Mouse (Mus musculus): ENCODE measurements around the gene Chrna1. TPM values are rescaled to one million over a fixed set of nuclear protein-coding genes. Genes with fewer than 3 reads are reported as not detected.
"Not testable (repeated sequence)": the region's sequence is repeated elsewhere in the genome, so short reads cannot be mapped to it uniquely, and the experiment has no call there.

Gene Chrna1
- polyA plus RNA-seq, 1 experiment from 2014 or later, result 5.4 TPM

- Histone ChIP-seq H3K27ac (no peak overlapping the region), H3K9ac (no peak overlapping the region), H3K4me2 (replicated peaks) (no peak overlapping the region), H3K4me3 (no peak overlapping the region), H3K36me3 (no peaks in the 10 kb centered on the region), H3K4me1 (no peaks in the 10 kb centered on the region), H3K27me3 (peaks cover 7% of the 10 kb centered on the region; the same call in 1 of the 2 replicates), H3K9me3 (no peaks in the 10 kb centered on the region)
- WGBS, result 44% methylated on average over 6 of the region's 6 CpGs
- no peak for ATAC-seq (ENCODE audit: insufficient number of reproducible peaks, insufficient read depth, low FRiP score, low TSS enrichment)
Measured at GRCm38 (mm10) chr2:73571901-73572300, 8.2 kb downstream of the Chrna1 start.

- Histone ChIP-seq H3K4me3 (no peak overlapping the region), H3K9ac (no peak overlapping the region), H3K36me3 (no peaks in the 10 kb centered on the region), H3K27ac (no peak overlapping the region), H3K4me2 (replicated peaks) (no peak overlapping the region), H3K9me3 (no peaks in the 10 kb centered on the region), H3K4me1 (no peaks in the 10 kb centered on the region), H3K27me3 (peaks cover 7% of the 10 kb centered on the region; the same call in 1 of the 2 replicates)
- 93% methylated on average over 9 of the region's 9 CpGs for WGBS
- no peak for ATAC-seq (ENCODE audit: insufficient number of reproducible peaks, insufficient read depth, low FRiP score, low TSS enrichment)
Measured at GRCm38 (mm10) chr2:73571304-73571703, 8.8 kb downstream of the Chrna1 start.

GRCm38 (mm10) chr2:73566989-73567605 is 13.0 kb downstream of the Chrna1 start:
- Histone ChIP-seq H3K9me3 (no peaks in the 10 kb centered on the region), H3K4me1 (peaks cover 8% of the 10 kb centered on the region; the same call in 1 of the 2 replicates), H3K9ac (no peak overlapping the region), H3K27me3 (peaks cover 7% of the 10 kb centered on the region; the same call in 1 of the 2 replicates), H3K4me2 (replicated peaks) (peak overlapping the region; percentile 33), H3K27ac (no peak overlapping the region), H3K4me3 (0 out of 2 replicates have a peak overlapping the region, but pooled peaks have one; percentile 0), H3K36me3 (no peaks in the 10 kb centered on the region)
- no peak for ATAC-seq (ENCODE audit: insufficient number of reproducible peaks, insufficient read depth, low FRiP score, low TSS enrichment)
- WGBS, result 20% methylated on average over 8 of the region's 8 CpGs

GRCm38 (mm10) chr2:73566162-73566561 is 14.0 kb downstream of the Chrna1 start:
- H3K9me3 ChIP-seq, result no peaks in the 10 kb centered on the region
- no peak overlapping the region for H3K9ac ChIP-seq
- WGBS, result 18% methylated on average over 7 of the region's 7 CpGs
- no peak for ATAC-seq (ENCODE audit: insufficient number of reproducible peaks, insufficient read depth, low FRiP score, low TSS enrichment)
- no peaks in the 10 kb centered on the region for H3K36me3 ChIP-seq
- H3K27ac ChIP-seq, result no peak overlapping the region
- peaks cover 7% of the 10 kb centered on the region; the same call in 1 of the 2 replicates for H3K27me3 ChIP-seq
- H3K4me2 ChIP-seq (replicated peaks), result no peak overlapping the region
- peaks cover 16% of the 10 kb centered on the region for H3K4me1 ChIP-seq
- H3K4me3 ChIP-seq, result no peak overlapping the region

GRCm38 (mm10) chr2:73563690-73564089 is 16.4 kb downstream of the Chrna1 start:
- peaks cover 22% of the 10 kb centered on the region for H3K4me1 ChIP-seq

GRCm38 (mm10) chr2:73562656-73563055 is 17.5 kb downstream of the Chrna1 start:
- Histone ChIP-seq H3K9ac (no peak overlapping the region), H3K4me3 (no peak overlapping the region), H3K4me1 (peaks cover 22% of the 10 kb centered on the region), H3K9me3 (no peaks in the 10 kb centered on the region), H3K4me2 (replicated peaks) (no peak overlapping the region), H3K27ac (no peak overlapping the region), H3K27me3 (no peaks in the 10 kb centered on the region), H3K36me3 (no peaks in the 10 kb centered on the region)
- ATAC-seq (ENCODE audit: insufficient number of reproducible peaks, insufficient read depth, low FRiP score, low TSS enrichment), result no peak
- WGBS, result 58% methylated on average over 9 of the region's 9 CpGs

More at GRCm38 (mm10) chr2:73563690-73564089, 16.4 kb downstream of the Chrna1 start:
- H3K27me3 ChIP-seq, result no peaks in the 10 kb centered on the region
- ATAC-seq (ENCODE audit: insufficient number of reproducible peaks, insufficient read depth, low FRiP score, low TSS enrichment), result no peak
- WGBS, result 35% methylated on average over 7 of the region's 7 CpGs
- no peaks in the 10 kb centered on the region for H3K9me3 ChIP-seq
- no peak overlapping the region for H3K27ac ChIP-seq
- no peak overlapping the region for H3K4me3 ChIP-seq
- H3K36me3 ChIP-seq, result no peaks in the 10 kb centered on the region
- no peak overlapping the region for H3K4me2 ChIP-seq (replicated peaks)
- H3K9ac ChIP-seq, result no peak overlapping the region

GRCm38 (mm10) chr2:73561665-73562063 is 18.5 kb downstream of the Chrna1 start:
- ATAC-seq (ENCODE audit: insufficient number of reproducible peaks, insufficient read depth, low FRiP score, low TSS enrichment), result 0 out of 2 replicates have a peak, but pooled peaks have one; percentile 6
- H3K27me3 ChIP-seq, result no peaks in the 10 kb centered on the region
- 6% methylated on average over 8 of the region's 8 CpGs for WGBS

GRCm38 (mm10) chr2:73560899-73561664 is 19.1 kb downstream of the Chrna1 start:
- Histone ChIP-seq H3K9me3 (no peaks in the 10 kb centered on the region), H3K27me3 (no peaks in the 10 kb centered on the region), H3K4me3 (peak overlapping the region; percentile 38), H3K36me3 (no peaks in the 10 kb centered on the region), H3K9ac (peak overlapping the region; percentile 44), H3K4me2 (replicated peaks) (peak overlapping the region; percentile 65), H3K4me1 (peaks cover 22% of the 10 kb centered on the region), H3K27ac (no peak overlapping the region)
- 2% methylated on average over 22 of the region's 23 CpGs for WGBS
- ATAC-seq (ENCODE audit: insufficient number of reproducible peaks, insufficient read depth, low FRiP score, low TSS enrichment), result peak; percentile 37; the same call in 1 of the 2 replicates

More at GRCm38 (mm10) chr2:73561665-73562063, 18.5 kb downstream of the Chrna1 start:
- Histone ChIP-seq H3K36me3 (no peaks in the 10 kb centered on the region), H3K9ac (no peak overlapping the region), H3K4me3 (peak overlapping the region; percentile 38), H3K27ac (no peak overlapping the region), H3K4me1 (peaks cover 22% of the 10 kb centered on the region), H3K4me2 (replicated peaks) (peak overlapping the region; percentile 65), H3K9me3 (no peaks in the 10 kb centered on the region)

GRCm38 (mm10) chr2:73560445-73560844 is 19.7 kb downstream of the Chrna1 start:
- 42% methylated on average over 7 of the region's 7 CpGs for WGBS
- Histone ChIP-seq H3K4me3 (peak overlapping the region; percentile 38), H3K9ac (no peak overlapping the region), H3K27ac (no peak overlapping the region), H3K9me3 (no peaks in the 10 kb centered on the region), H3K27me3 (no peaks in the 10 kb centered on the region), H3K36me3 (no peaks in the 10 kb centered on the region), H3K4me2 (replicated peaks) (peak overlapping the region; percentile 65), H3K4me1 (peaks cover 22% of the 10 kb centered on the region)
- ATAC-seq (ENCODE audit: insufficient number of reproducible peaks, insufficient read depth, low FRiP score, low TSS enrichment), result no peak

- ATAC-seq (ENCODE audit: insufficient number of reproducible peaks, insufficient read depth, low FRiP score, low TSS enrichment), result no peak
Measured at GRCm38 (mm10) chr2:73557956-73558355, 22.2 kb downstream of the Chrna1 start.

GRCm38 (mm10) chr2:73557061-73557460 is 23.1 kb downstream of the Chrna1 start:
- not testable (repeated sequence) for H3K27me3 ChIP-seq; H3K4me2 ChIP-seq (replicated peaks); ATAC-seq (ENCODE audit: insufficient number of reproducible peaks, insufficient read depth, low FRiP score, low TSS enrichment); H3K9ac ChIP-seq; H3K9me3 ChIP-seq; H3K27ac ChIP-seq; H3K4me3 ChIP-seq; H3K36me3 ChIP-seq
- 94% methylated on average over 3 of the region's 3 CpGs for WGBS
- H3K4me1 ChIP-seq, result peaks cover 14% of the 10 kb centered on the region

More at GRCm38 (mm10) chr2:73557956-73558355, 22.2 kb downstream of the Chrna1 start:
- no peak overlapping the region for H3K4me2 ChIP-seq (replicated peaks)
- no peaks in the 10 kb centered on the region for H3K36me3 ChIP-seq
- no peaks in the 10 kb centered on the region for H3K27me3 ChIP-seq
- WGBS, result 85% methylated on average over 8 of the region's 8 CpGs
- H3K4me1 ChIP-seq, result peaks cover 14% of the 10 kb centered on the region
- no peak overlapping the region for H3K27ac ChIP-seq
- no peak overlapping the region for H3K4me3 ChIP-seq
- H3K9ac ChIP-seq, result no peak overlapping the region
- no peaks in the 10 kb centered on the region for H3K9me3 ChIP-seq

- Histone ChIP-seq H3K27ac (no peak overlapping the region), H3K4me2 (replicated peaks) (no peak overlapping the region), H3K9me3 (no peaks in the 10 kb centered on the region), H3K4me3 (no peak overlapping the region), H3K4me1 (no peaks in the 10 kb centered on the region), H3K9ac (no peak overlapping the region), H3K36me3 (no peaks in the 10 kb centered on the region), H3K27me3 (no peaks in the 10 kb centered on the region)
- 55% methylated on average over 3 of the region's 3 CpGs for WGBS
- no peak for ATAC-seq (ENCODE audit: insufficient number of reproducible peaks, insufficient read depth, low FRiP score, low TSS enrichment)
Measured at GRCm38 (mm10) chr2:73554389-73554788, 25.7 kb downstream of the Chrna1 start.
